Mouse (Mus musculus) heart, embryonic 14.5 days (tissue): ENCODE data around the gene Syp. TPM values are rescaled to one million over a fixed set of nuclear protein-coding genes. Genes with fewer than 3 reads are reported as not detected.

Experiments
- ATAC-seq: fragments of 200-750 bp; cut with Nextera tagmentation; 2 replicates; pipeline ENCODE4 v1.8.0; 2017; ENCODE audit warnings: low read depth, moderate TSS enrichment; ENCODE audit not compliant: insufficient number of reproducible peaks, insufficient read depth, low FRiP score
- H3K27ac ChIP-seq, 2 experiments: fragments of 200-500 bp in 1 of 2; fragments of 300-500 bp in 1 of 2; sonication (generic) in 1 of 2; replicated peaks in 1 of 2; 2 replicates each; pipeline ENCODE4 v1.5.1; 2012 to 2014; ENCODE audit warnings: low read depth in 2 of 2, low read length in 2 of 2, control low read depth in 1 of 2, mild to moderate bottlenecking in 1 of 2, mixed read lengths in 1 of 2; ENCODE audit not compliant: control insufficient read depth in 1 of 2, insufficient read depth in 1 of 2
- H3K27me3 ChIP-seq: fragments of 300-500 bp; sonication (generic); 2 replicates; pipeline ENCODE4 v1.6.1; 2014; ENCODE audit warnings: mild to moderate bottlenecking, low read length, control low read depth; ENCODE audit not compliant: control insufficient read depth, insufficient read depth
- H3K36me3 ChIP-seq: fragments of 300-500 bp; sonication (generic); 2 replicates; pipeline ENCODE4 v1.6.1; 2014; ENCODE audit warnings: mild to moderate bottlenecking, control low read depth, low read length, mixed read lengths; ENCODE audit not compliant: control insufficient read depth, insufficient read depth
- H3K4me1 ChIP-seq, 2 experiments: fragments of 200-500 bp in 1 of 2; fragments of 300-500 bp in 1 of 2; sonication (generic) in 1 of 2; 2 replicates each; pipeline ENCODE4 v1.6.1; 2012 to 2014; ENCODE audit warnings: low read length in 2 of 2, control low read depth in 1 of 2, mixed read lengths in 1 of 2; ENCODE audit not compliant: control insufficient read depth in 2 of 2, insufficient read depth in 2 of 2
- H3K4me2 ChIP-seq: fragments of 300-500 bp; sonication (generic); 2 replicates; pipeline ENCODE4 v1.6.1; 2014; ENCODE audit warnings: mild to moderate bottlenecking, low read length
- H3K4me3 ChIP-seq, 2 experiments: fragments of 200-500 bp in 1 of 2; fragments of 300-500 bp in 1 of 2; sonication (generic) in 1 of 2; 2 replicates each; pipeline ENCODE4 v1.5.1; 2012 to 2014; ENCODE audit warnings: low read length in 2 of 2, mild to moderate bottlenecking in 2 of 2, control low read depth in 1 of 2, low read depth in 1 of 2, moderate library complexity in 1 of 2; ENCODE audit not compliant: control insufficient read depth in 1 of 2, insufficient read depth in 1 of 2
- H3K9ac ChIP-seq: fragments of 300-500 bp; sonication (generic); 2 replicates; pipeline ENCODE4 v1.6.1; 2014; ENCODE audit warnings: mild to moderate bottlenecking, low read length
- H3K9me3 ChIP-seq: fragments of 300-500 bp; sonication (generic); 2 replicates; pipeline ENCODE4 v1.6.1; 2016; ENCODE audit warnings: low read length, control low read depth; ENCODE audit not compliant: control insufficient read depth
- WGBS: fragments of 180-500 bp; shearing (Covaris S2); extraction: QIAGEN DNeasy Blood & Tissue Kit; methylation state at CpG from one replicate; pipeline ENCODE4 v1.1.7; 2014; 5-methylcytosine and 5-hydroxymethylcytosine counted together
- polyA plus RNA-seq: library from polyadenylated mRNA; unstranded; fragments of >200 nt; fragmentation: Nextera tagmentation; extraction: Ambion mirVana; gene quantifications from 2 replicates; pipeline ENCODE4 v1.2.1, GENCODE M21; 2014

The Syp gene
- polyA plus RNA-seq, 1 experiment from 2014 or later, result 2.0 TPM

- no peaks in the 10 kb centered on the region for H3K4me1 ChIP-seq
- peak overlapping the region; percentile 53 for H3K4me2 ChIP-seq
- 0 out of 2 replicates have a peak, but pooled peaks have one; percentile 10 for ATAC-seq
- no peaks in the 10 kb centered on the region for H3K9me3 ChIP-seq
- no peak overlapping the region for H3K9ac ChIP-seq
- no peaks in the 10 kb centered on the region for H3K27me3 ChIP-seq
- peaks cover 17% of the 10 kb centered on the region for H3K36me3 ChIP-seq
- peak overlapping the region in 1 of 2 experiments; percentile 58; a peak in 2 of 4 replicates for H3K4me3 ChIP-seq
- 40% methylated on average over 6 of the region's 6 CpGs for WGBS
- H3K27ac ChIP-seq, result no peak overlapping the region
Measured at GRCm38 (mm10) chrX:7696520-7696919, 58.2 kb downstream of the Syp start.

- H3K27ac ChIP-seq, result no peak within 1 kb of the TSS; a peak in 1 of 4 replicates
- H3K27me3 ChIP-seq, result no peaks in the 10 kb centered on the region
- H3K9me3 ChIP-seq, result no peaks in the 10 kb centered on the region
- peak within 1 kb of the TSS; percentile 58 to 63 for H3K4me3 ChIP-seq
- peak within 1 kb of the TSS; percentile 76 for H3K9ac ChIP-seq
- H3K4me2 ChIP-seq, result peak within 1 kb of the TSS; percentile 67
- H3K4me1 ChIP-seq, result no peaks in the 10 kb centered on the region
- ATAC-seq, result peak; percentile 88
- peaks cover 22% of the 10 kb centered on the region for H3K36me3 ChIP-seq
- WGBS, result 13% methylated on average over 33 of the region's 33 CpGs
Measured at GRCm38 (mm10) chrX:7696954-7697381, 58.7 kb downstream of the Syp start, which contains the start of gene Gpkow. Gpkow (plus strand) TSS chrX:7697131.

Other genes with a start within 250 kb of the Syp start
- not detected in 2 replicates for gene Foxp3, start 64.8 kb upstream of the Syp start, polyA plus RNA-seq
- gene Ppp1r3f, start 64.2 kb upstream of the Syp start, polyA plus RNA-seq, result 1.2 TPM in 2 replicates
- 16.1 and 17.4 TPM in 2 replicates for gene Ccdc22, start 33.0 kb upstream of the Syp start, polyA plus RNA-seq
- not detected in 2 replicates for gene Cacna1f, start 31.4 kb upstream of the Syp start, polyA plus RNA-seq
- gene Prickle3, start 18.8 kb downstream of the Syp start, polyA plus RNA-seq, result 6.2 and 7.8 TPM in 2 replicates
- 194 and 196 TPM in 2 replicates for gene Plp2, start 32.9 kb downstream of the Syp start, polyA plus RNA-seq
- 0.54 and 0.74 TPM in 2 replicates for gene Magix, start 42.8 kb downstream of the Syp start, polyA plus RNA-seq
- 33.5 TPM in 2 replicates for gene Gpkow, start 58.7 kb downstream of the Syp start, polyA plus RNA-seq
- 18.5 and 24.0 TPM in 2 replicates for gene Wdr45, start 75.9 kb downstream of the Syp start, polyA plus RNA-seq
- gene Gm45208, start 83.8 kb downstream of the Syp start, polyA plus RNA-seq, result not detected in 2 replicates
- 36.3 and 40.8 TPM in 2 replicates for gene Praf2, start 90.0 kb downstream of the Syp start, polyA plus RNA-seq
- gene Ccdc120, start 112.4 kb downstream of the Syp start, polyA plus RNA-seq, result 4.7 and 5.9 TPM in 2 replicates
- 13.1 and 14.5 TPM in 2 replicates for gene Tfe3, start 124.1 kb downstream of the Syp start, polyA plus RNA-seq
- gene Gripap1, start 151.3 kb downstream of the Syp start, polyA plus RNA-seq, result 25.0 and 26.6 TPM in 2 replicates
- 1.8 and 1.9 TPM in 2 replicates for gene Kcnd1, start 183.8 kb downstream of the Syp start, polyA plus RNA-seq
- 16.2 and 19.9 TPM in 2 replicates for gene Otud5, start 202.9 kb downstream of the Syp start, polyA plus RNA-seq
- gene Pim2, start 239.8 kb downstream of the Syp start, polyA plus RNA-seq, result 3.8 and 4.9 TPM in 2 replicates
- 15.2 and 18.3 TPM in 2 replicates for gene Slc35a2, start 245.6 kb downstream of the Syp start, polyA plus RNA-seq